Mouse (Mus musculus): ENCODE data around the gene Kmt5c.

GRCm38 (mm10) chr7:4782759-4783158 is 42.8 kb downstream of the Kmt5c start, which contains the start of the genes Il11 and Tmem190:
- TF ChIP-seq CTCF (IDR thresholded peaks at IDR 0.05) (no peak), EP300 (IDR thresholded peaks at IDR 0.05) (no peak)
